ENCODE assay signal across 8 mouse cellular contexts in the genomic region with DNA sequence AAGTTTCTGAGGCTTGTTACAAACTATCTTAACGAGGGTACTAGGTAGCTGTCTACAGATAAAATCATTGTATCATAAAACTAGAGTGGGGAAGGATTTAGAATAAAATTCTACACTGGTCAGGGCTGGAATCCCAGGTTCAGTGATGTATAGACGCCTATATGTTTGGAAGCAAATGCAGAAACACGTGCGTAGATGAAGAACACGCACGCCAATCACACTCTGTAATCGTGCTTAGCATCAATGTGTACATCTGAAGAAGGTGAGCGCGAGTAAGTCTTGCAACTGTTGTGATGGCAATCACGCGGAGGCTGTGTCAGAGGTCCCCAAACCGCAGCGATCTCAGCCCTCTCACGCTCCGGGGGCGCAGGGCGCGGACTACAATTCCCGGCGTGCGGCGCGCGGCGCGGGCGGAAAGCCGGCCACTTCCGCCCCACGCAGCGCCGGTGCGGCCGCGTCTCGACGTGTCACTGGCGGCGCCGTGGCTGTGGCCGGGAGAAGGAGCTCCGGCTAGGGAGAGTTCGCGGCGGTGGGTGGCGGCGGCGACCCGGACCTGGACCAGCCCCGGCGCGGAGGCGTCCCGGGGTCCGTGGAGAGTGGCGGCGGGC. TPM values are rescaled to one million over a fixed set of nuclear protein-coding genes. Genes with fewer than 3 reads are reported as not detected.
DNase-seq lines count a peak whose midpoint lies in the region; ATAC-seq lines count a peak whose summit lies in the region.

A gene (plus strand): TSS at position 536 of the 608 bp plus-strand sequence.

- under 1% methylated on average over 36 of the region's 57 CpGs for WGBS in embryonic facial prominence, embryonic 14.5 days
- under 1% methylated on average over 57 of the region's 57 CpGs for WGBS in kidney, embryonic 14.5 days
- WGBS in limb, embryonic 15.5 days = under 1% methylated on average over 57 of the region's 57 CpGs

- ATAC-seq in embryonic facial prominence, embryonic 14.5 days (ENCODE audit: low read depth) = peak; percentile 97
- peak; percentile 92 for ATAC-seq in kidney, embryonic 14.5 days (ENCODE audit: low FRiP score, low TSS enrichment)
- ATAC-seq in limb, embryonic 15.5 days (ENCODE audit: insufficient number of reproducible peaks, low FRiP score, low TSS enrichment, low read depth) = peak; percentile 79

- H3K4me1 ChIP-seq in embryonic facial prominence, embryonic 14.5 days (ENCODE audit: control insufficient read depth, insufficient read depth, low read length) = peaks cover 12% of the 10 kb centered on the region
- peaks cover 9% of the 10 kb centered on the region; the same call in 1 of the 2 replicates for H3K4me1 ChIP-seq in kidney, embryonic 14.5 days (ENCODE audit: control insufficient read depth, insufficient read depth, low read length)
- H3K4me1 ChIP-seq in limb, embryonic 15.5 days = peaks cover 37% of the 10 kb centered on the region

- 0 out of 2 replicates have a peak, but pooled peaks cover 20% of the 10 kb centered on the region for H3K36me3 ChIP-seq in embryonic facial prominence, embryonic 14.5 days (ENCODE audit: control insufficient read depth, insufficient read depth, low read length)
- peaks cover 7% of the 10 kb centered on the region for H3K36me3 ChIP-seq in kidney, embryonic 14.5 days (ENCODE audit: control insufficient read depth, insufficient read depth, low read length)
- H3K36me3 ChIP-seq in limb, embryonic 15.5 days = 0 out of 2 replicates have a peak, but pooled peaks cover 3% of the 10 kb centered on the region

- H3K4me2 ChIP-seq in embryonic facial prominence, embryonic 14.5 days (ENCODE audit: low read depth, low read length) = peak within 1 kb of the TSS; percentile 79
- peak within 1 kb of the TSS; percentile 62 for H3K4me2 ChIP-seq in kidney, embryonic 14.5 days (replicated peaks; ENCODE audit: low read depth, low read length)
- peak within 1 kb of the TSS; percentile 66 for H3K4me2 ChIP-seq in limb, embryonic 15.5 days

- peak within 1 kb of the TSS; percentile 98 for H3K4me3 ChIP-seq in embryonic facial prominence, embryonic 14.5 days (ENCODE audit: low read depth, low read length)
- peak within 1 kb of the TSS; percentile 96 for H3K4me3 ChIP-seq in kidney, embryonic 14.5 days (ENCODE audit: low read length)
- H3K4me3 ChIP-seq in limb, embryonic 15.5 days = peak within 1 kb of the TSS; percentile 97

- no peaks in the 10 kb centered on the region for H3K9me3 ChIP-seq in embryonic facial prominence, embryonic 14.5 days (ENCODE audit: control insufficient read depth, low read length)
- no peaks in the 10 kb centered on the region for H3K9me3 ChIP-seq in kidney, embryonic 14.5 days (ENCODE audit: control insufficient read depth, low read length)
- no peaks in the 10 kb centered on the region for H3K9me3 ChIP-seq in limb, embryonic 15.5 days

- peak within 1 kb of the TSS; percentile 98 for H3K9ac ChIP-seq in embryonic facial prominence, embryonic 14.5 days (ENCODE audit: low read depth, low read length)
- peak within 1 kb of the TSS; percentile 75 for H3K9ac ChIP-seq in kidney, embryonic 14.5 days (ENCODE audit: low read depth, low read length)
- H3K9ac ChIP-seq in limb, embryonic 15.5 days = peak within 1 kb of the TSS; percentile 95

- no peaks in the 10 kb centered on the region for H3K27me3 ChIP-seq in embryonic facial prominence, embryonic 14.5 days (replicated peaks; ENCODE audit: control insufficient read depth, insufficient read depth, low read length)
- H3K27me3 ChIP-seq in kidney, embryonic 14.5 days (ENCODE audit: control insufficient read depth, insufficient read depth, low read length) = no peaks in the 10 kb centered on the region
- peaks cover 8% of the 10 kb centered on the region; the same call in 1 of the 2 replicates for H3K27me3 ChIP-seq in limb, embryonic 15.5 days

- H3K27ac ChIP-seq in embryonic facial prominence, embryonic 14.5 days (replicated peaks; ENCODE audit: low read depth, low read length) = peak within 1 kb of the TSS; percentile 83
- peak within 1 kb of the TSS; percentile 81 for H3K27ac ChIP-seq in kidney, embryonic 14.5 days (ENCODE audit: low read depth, low read length)
- peak within 1 kb of the TSS; percentile 80 for H3K27ac ChIP-seq in limb, embryonic 15.5 days

- DNase-seq in 3T3-L1 (ENCODE audit: low read depth, low spot score) = peak; percentile 59
- peak; percentile 61 to 71 for DNase-seq in adrenal gland, postnatal 4 days (ENCODE audit: low spot score in 2 of 2)
- DNase-seq in embryonic facial prominence, embryonic 14.5 days (ENCODE audit: low spot score) = peak; percentile 89
- peak; percentile 77 for DNase-seq in heart, adult 9 months (ENCODE audit: low spot score in 2 of 2)
- peak; percentile 24 to 61 for DNase-seq in monocyte, adult 2 months (ENCODE audit: low read depth in 1 of 2, low spot score in 2 of 2)
- DNase-seq in spleen, postnatal 36 days (ENCODE audit: low spot score in 2 of 2) = peak; percentile 85 to 87

RNA-seq across cellular contexts. Expression of the gene that starts here (rescaled TPM):
- 10 to 100 TPM; 87.3 to 98.2 TPM for total RNA-seq in adrenal gland, postnatal 4 days (2021)
- polyA plus RNA-seq in embryonic facial prominence, embryonic 14.5 days (2014; fragmentation: Nextera tagmentation; extraction: Ambion mirVana) = 79.1 and 81.0 TPM in 2 replicates
- polyA plus RNA-seq in kidney, embryonic 14.5 days (2014; fragmentation: Nextera tagmentation; extraction: Ambion mirVana) = 58.1 and 86.3 TPM in 2 replicates
- 72.7 and 84.5 TPM in 2 replicates for polyA plus RNA-seq in limb, embryonic 15.5 days (2015; fragmentation: Nextera tagmentation; extraction: Ambion mirVana)

Comparison
In these comparisons a context has a peak if more than half of its experiments do, and no peak if none do; other contexts are left out.
1. Peak in every context shown above with its lines: DNase-seq, ATAC-seq, H3K4me3 ChIP-seq and H3K27ac ChIP-seq.